Mouse (Mus musculus): Measurements from ENCODE around the gene Prnp. TPM values are rescaled to one million over a fixed set of nuclear protein-coding genes. Genes with fewer than 3 reads are reported as not detected.
A peak's percentile ranks its signal among the peaks of the same experiment; 100 is the strongest.

Gene Prnp
- polyA plus RNA-seq, 1 experiment from 2014 or later: 63.8 TPM

- H3K4me2 ChIP-seq (ENCODE audit: low read length): no peak overlapping the region
- H3K27me3 ChIP-seq (ENCODE audit: insufficient read depth, low read length): no peaks in the 10 kb centered on the region
- H3K9ac ChIP-seq (ENCODE audit: low read depth, low read length): no peak overlapping the region
- no peak overlapping the region for H3K4me3 ChIP-seq (replicated peaks; ENCODE audit: low read depth, low read length)
- no peaks in the 10 kb centered on the region for H3K36me3 ChIP-seq (ENCODE audit: insufficient read depth, low read length)
- 43% methylated on average over 5 of the region's 5 CpGs for WGBS
- H3K4me1 ChIP-seq (replicated peaks; ENCODE audit: insufficient read depth, low read length): no peaks in the 10 kb centered on the region
- TF ChIP-seq CTCF (IDR thresholded peaks at IDR 0.05; ENCODE audit: low read depth): no peak
- ATAC-seq (replicated peaks; ENCODE audit: low FRiP score, low read depth) (no peak), DNase-seq (ENCODE audit: low spot score) (peak; percentile 50)
- H3K9me3 ChIP-seq (replicated peaks; ENCODE audit: low read length): no peaks in the 10 kb centered on the region
- H3K27ac ChIP-seq: peak overlapping the region; percentile 10; the same call in 1 of the 2 replicates
These were observed 17.2 kb upstream of the Prnp start for GRCm38 (mm10) chr2:131892534-131892933.

- Histone ChIP-seq H3K4me2 (ENCODE audit: low read length) (no peak overlapping the region), H3K4me3 (replicated peaks; ENCODE audit: low read depth, low read length) (no peak overlapping the region), H3K27ac (no peak overlapping the region), H3K9ac (ENCODE audit: low read depth, low read length) (no peak overlapping the region), H3K4me1 (replicated peaks; ENCODE audit: insufficient read depth, low read length) (no peaks in the 10 kb centered on the region), H3K9me3 (replicated peaks; ENCODE audit: low read length) (no peaks in the 10 kb centered on the region), H3K27me3 (ENCODE audit: insufficient read depth, low read length) (no peaks in the 10 kb centered on the region), H3K36me3 (ENCODE audit: insufficient read depth, low read length) (no peaks in the 10 kb centered on the region)
- ATAC-seq (replicated peaks; ENCODE audit: low FRiP score, low read depth) (no peak), DNase-seq (ENCODE audit: low spot score) (no peak)
- TF ChIP-seq CTCF (IDR thresholded peaks at IDR 0.05; ENCODE audit: low read depth): no peak
- WGBS: 74% methylated on average over 2 of the region's 2 CpGs
These were observed 14.6 kb upstream of the Prnp start for GRCm38 (mm10) chr2:131895106-131895505.

- ATAC-seq (replicated peaks; ENCODE audit: low FRiP score, low read depth) (no peak), DNase-seq (ENCODE audit: low spot score) (no peak)
- no peak overlapping the region for H3K27ac ChIP-seq
- H3K36me3 ChIP-seq (ENCODE audit: insufficient read depth, low read length): no peaks in the 10 kb centered on the region
- no peaks in the 10 kb centered on the region for H3K4me1 ChIP-seq (replicated peaks; ENCODE audit: insufficient read depth, low read length)
- no peak for TF ChIP-seq CTCF (IDR thresholded peaks at IDR 0.05; ENCODE audit: low read depth)
- no peak overlapping the region for H3K9ac ChIP-seq (ENCODE audit: low read depth, low read length)
- 83% methylated on average over 4 of the region's 4 CpGs for WGBS
- H3K4me3 ChIP-seq (replicated peaks; ENCODE audit: low read depth, low read length): no peak overlapping the region
- no peak overlapping the region for H3K4me2 ChIP-seq (ENCODE audit: low read length)
- H3K9me3 ChIP-seq (replicated peaks; ENCODE audit: low read length): no peaks in the 10 kb centered on the region
- H3K27me3 ChIP-seq (ENCODE audit: insufficient read depth, low read length): no peaks in the 10 kb centered on the region
These were observed 13.7 kb upstream of the Prnp start for GRCm38 (mm10) chr2:131896011-131896410.

- DNase-seq (ENCODE audit: low spot score) (no peak), ATAC-seq (replicated peaks; ENCODE audit: low FRiP score, low read depth) (no peak)
- no peak overlapping the region for H3K4me2 ChIP-seq (ENCODE audit: low read length)
- H3K36me3 ChIP-seq (ENCODE audit: insufficient read depth, low read length): no peaks in the 10 kb centered on the region
- H3K9ac ChIP-seq (ENCODE audit: low read depth, low read length): no peak overlapping the region
- no peaks in the 10 kb centered on the region for H3K4me1 ChIP-seq (replicated peaks; ENCODE audit: insufficient read depth, low read length)
- no peak for TF ChIP-seq CTCF (IDR thresholded peaks at IDR 0.05; ENCODE audit: low read depth)
- no peak overlapping the region for H3K4me3 ChIP-seq (replicated peaks; ENCODE audit: low read depth, low read length)
- H3K27me3 ChIP-seq (ENCODE audit: insufficient read depth, low read length): no peaks in the 10 kb centered on the region
- H3K27ac ChIP-seq: no peak overlapping the region
- H3K9me3 ChIP-seq (replicated peaks; ENCODE audit: low read length): no peaks in the 10 kb centered on the region
- 90% methylated on average over 12 of the region's 12 CpGs for WGBS
These were observed 12.2 kb upstream of the Prnp start for GRCm38 (mm10) chr2:131897336-131898109.

GRCm38 (mm10) chr2:131902423-131902822 lies 7.3 kb upstream of the Prnp start:
- H3K4me2 ChIP-seq (ENCODE audit: low read length): no peak overlapping the region
- 40% methylated on average over 2 of the region's 3 CpGs for WGBS
- no peak overlapping the region for H3K4me3 ChIP-seq (replicated peaks; ENCODE audit: low read depth, low read length)
- H3K9me3 ChIP-seq (replicated peaks; ENCODE audit: low read length): no peaks in the 10 kb centered on the region
- no peak overlapping the region for H3K9ac ChIP-seq (ENCODE audit: low read depth, low read length)
- no peak for ATAC-seq (replicated peaks; ENCODE audit: low FRiP score, low read depth)
- no peaks in the 10 kb centered on the region for H3K27me3 ChIP-seq (ENCODE audit: insufficient read depth, low read length)
- H3K27ac ChIP-seq: no peak overlapping the region
- no peaks in the 10 kb centered on the region for H3K36me3 ChIP-seq (ENCODE audit: insufficient read depth, low read length)
- DNase-seq (ENCODE audit: low spot score): peak; percentile 49
- no peak for TF ChIP-seq CTCF (IDR thresholded peaks at IDR 0.05; ENCODE audit: low read depth)
- no peaks in the 10 kb centered on the region for H3K4me1 ChIP-seq (replicated peaks; ENCODE audit: insufficient read depth, low read length)

- H3K4me3 ChIP-seq (replicated peaks; ENCODE audit: low read depth, low read length): no peak overlapping the region
- no peak for TF ChIP-seq CTCF (IDR thresholded peaks at IDR 0.05; ENCODE audit: low read depth)
- ATAC-seq (replicated peaks; ENCODE audit: low FRiP score, low read depth): no peak
- no peak overlapping the region for H3K27ac ChIP-seq
- no peak overlapping the region for H3K9ac ChIP-seq (ENCODE audit: low read depth, low read length)
- peak; percentile 35 for DNase-seq (ENCODE audit: low spot score)
- no peaks in the 10 kb centered on the region for H3K9me3 ChIP-seq (replicated peaks; ENCODE audit: low read length)
- H3K4me1 ChIP-seq (replicated peaks; ENCODE audit: insufficient read depth, low read length): no peaks in the 10 kb centered on the region
- no peaks in the 10 kb centered on the region for H3K27me3 ChIP-seq (ENCODE audit: insufficient read depth, low read length)
- H3K36me3 ChIP-seq (ENCODE audit: insufficient read depth, low read length): no peaks in the 10 kb centered on the region
- 47% methylated on average over 8 of the region's 8 CpGs for WGBS
- H3K4me2 ChIP-seq (ENCODE audit: low read length): no peak overlapping the region
These were observed 6.9 kb upstream of the Prnp start for GRCm38 (mm10) chr2:131902867-131903266.

Data from kidney, postnatal 0 days (tissue).